Mouse (Mus musculus): Measurements from ENCODE around the gene Ctdsp2. TPM values are rescaled to one million over a fixed set of nuclear protein-coding genes. Genes with fewer than 3 reads are reported as not detected.
A peak's percentile ranks its signal among the peaks of the same experiment; 100 is the strongest.

Gene Ctdsp2
- polyA plus RNA-seq, 1 experiment from 2014 or later = 12.0 TPM

GRCm38 (mm10) chr10:126957359-126958107 is 21.0 kb upstream of the Ctdsp2 start:
- H3K4me2 ChIP-seq (ENCODE audit: low read length) = peak overlapping the region; percentile 41
- ATAC-seq = peak; percentile 90
- H3K9ac ChIP-seq (ENCODE audit: low read depth, low read length) = peak overlapping the region; percentile 57

GRCm38 (mm10) chr10:126960496-126960895 is 18.0 kb upstream of the Ctdsp2 start:
- Histone ChIP-seq H3K36me3 (ENCODE audit: control insufficient read depth, insufficient read depth, low read length) (no peaks in the 10 kb centered on the region), H3K4me3 (ENCODE audit: low read depth, low read length) (no peak overlapping the region), H3K4me1 (ENCODE audit: control insufficient read depth, insufficient read depth, low read length) (peaks cover 18% of the 10 kb centered on the region), H3K4me2 (ENCODE audit: low read length) (no peak overlapping the region), H3K27ac (ENCODE audit: low read length) (no peak overlapping the region), H3K9me3 (replicated peaks; ENCODE audit: control insufficient read depth, low read length, poor library complexity, severe bottlenecking) (no peaks in the 10 kb centered on the region), H3K27me3 (ENCODE audit: control insufficient read depth, insufficient read depth, low read depth, low read length) (no peaks in the 10 kb centered on the region), H3K9ac (ENCODE audit: low read depth, low read length) (no peak overlapping the region)
- 76% methylated on average over 8 of the region's 8 CpGs for WGBS
- ATAC-seq = no peak

More at GRCm38 (mm10) chr10:126957359-126958107, 21.0 kb upstream of the Ctdsp2 start:
- under 1% methylated on average over 25 of the region's 25 CpGs for WGBS
- Histone ChIP-seq H3K27ac (ENCODE audit: low read length) (peak overlapping the region; percentile 87), H3K9me3 (replicated peaks; ENCODE audit: control insufficient read depth, low read length, poor library complexity, severe bottlenecking) (no peaks in the 10 kb centered on the region), H3K27me3 (ENCODE audit: control insufficient read depth, insufficient read depth, low read depth, low read length) (no peaks in the 10 kb centered on the region), H3K4me1 (ENCODE audit: control insufficient read depth, insufficient read depth, low read length) (peaks cover 18% of the 10 kb centered on the region), H3K4me3 (ENCODE audit: low read depth, low read length) (peak overlapping the region; percentile 11; the same call in 1 of the 2 replicates), H3K36me3 (ENCODE audit: control insufficient read depth, insufficient read depth, low read length) (no peaks in the 10 kb centered on the region)

- no peaks in the 10 kb centered on the region for H3K9me3 ChIP-seq (replicated peaks; ENCODE audit: control insufficient read depth, low read length, poor library complexity, severe bottlenecking)
- no peak overlapping the region for H3K4me2 ChIP-seq (ENCODE audit: low read length)
- no peak for ATAC-seq
- no peaks in the 10 kb centered on the region for H3K27me3 ChIP-seq (ENCODE audit: control insufficient read depth, insufficient read depth, low read depth, low read length)
- H3K4me3 ChIP-seq (ENCODE audit: low read depth, low read length) = no peak overlapping the region
- 62% methylated on average over 10 of the region's 10 CpGs for WGBS
- no peaks in the 10 kb centered on the region for H3K36me3 ChIP-seq (ENCODE audit: control insufficient read depth, insufficient read depth, low read length)
- H3K27ac ChIP-seq (ENCODE audit: low read length) = no peak overlapping the region
- H3K4me1 ChIP-seq (ENCODE audit: control insufficient read depth, insufficient read depth, low read length) = peaks cover 12% of the 10 kb centered on the region
- no peak overlapping the region for H3K9ac ChIP-seq (ENCODE audit: low read depth, low read length)
Observed at GRCm38 (mm10) chr10:126961757-126962156, 16.8 kb upstream of the Ctdsp2 start.

GRCm38 (mm10) chr10:126962271-126962965 is 16.1 kb upstream of the Ctdsp2 start:
- H3K4me3 ChIP-seq (ENCODE audit: low read depth, low read length) = no peak overlapping the region
- peaks cover 5% of the 10 kb centered on the region for H3K4me1 ChIP-seq (ENCODE audit: control insufficient read depth, insufficient read depth, low read length)
- H3K27ac ChIP-seq (ENCODE audit: low read length) = no peak overlapping the region
- no peak for ATAC-seq
- H3K9ac ChIP-seq (ENCODE audit: low read depth, low read length) = no peak overlapping the region
- no peaks in the 10 kb centered on the region for H3K36me3 ChIP-seq (ENCODE audit: control insufficient read depth, insufficient read depth, low read length)
- H3K27me3 ChIP-seq (ENCODE audit: control insufficient read depth, insufficient read depth, low read depth, low read length) = no peaks in the 10 kb centered on the region
- no peaks in the 10 kb centered on the region for H3K9me3 ChIP-seq (replicated peaks; ENCODE audit: control insufficient read depth, low read length, poor library complexity, severe bottlenecking)
- H3K4me2 ChIP-seq (ENCODE audit: low read length) = no peak overlapping the region
- WGBS = 27% methylated on average over 15 of the region's 15 CpGs

- no peaks in the 10 kb centered on the region for H3K27me3 ChIP-seq (ENCODE audit: control insufficient read depth, insufficient read depth, low read depth, low read length)
- H3K9me3 ChIP-seq (replicated peaks; ENCODE audit: control insufficient read depth, low read length, poor library complexity, severe bottlenecking) = no peaks in the 10 kb centered on the region
- H3K36me3 ChIP-seq (ENCODE audit: control insufficient read depth, insufficient read depth, low read length) = no peaks in the 10 kb centered on the region
- WGBS = 41% methylated on average over 6 of the region's 6 CpGs
- ATAC-seq = no peak
- no peak overlapping the region for H3K4me3 ChIP-seq (ENCODE audit: low read depth, low read length)
- H3K4me2 ChIP-seq (ENCODE audit: low read length) = no peak overlapping the region
- H3K9ac ChIP-seq (ENCODE audit: low read depth, low read length) = no peak overlapping the region
- H3K4me1 ChIP-seq (ENCODE audit: control insufficient read depth, insufficient read depth, low read length) = 0 out of 2 replicates have a peak, but pooled peaks cover under 1% of the 10 kb centered on the region
- no peak overlapping the region for H3K27ac ChIP-seq (ENCODE audit: low read length)
Observed at GRCm38 (mm10) chr10:126962966-126963330, 15.6 kb upstream of the Ctdsp2 start.

GRCm38 (mm10) chr10:126963821-126964220 is 14.7 kb upstream of the Ctdsp2 start:
- Histone ChIP-seq H3K36me3 (ENCODE audit: control insufficient read depth, insufficient read depth, low read length) (no peaks in the 10 kb centered on the region), H3K4me3 (ENCODE audit: low read depth, low read length) (no peak overlapping the region), H3K4me1 (ENCODE audit: control insufficient read depth, insufficient read depth, low read length) (no peaks in the 10 kb centered on the region), H3K9me3 (replicated peaks; ENCODE audit: control insufficient read depth, low read length, poor library complexity, severe bottlenecking) (no peaks in the 10 kb centered on the region), H3K27ac (ENCODE audit: low read length) (no peak overlapping the region), H3K9ac (ENCODE audit: low read depth, low read length) (no peak overlapping the region), H3K4me2 (ENCODE audit: low read length) (no peak overlapping the region), H3K27me3 (ENCODE audit: control insufficient read depth, insufficient read depth, low read depth, low read length) (no peaks in the 10 kb centered on the region)
- 86% methylated on average over 8 of the region's 8 CpGs for WGBS
- ATAC-seq = no peak

- H3K4me3 ChIP-seq (ENCODE audit: low read depth, low read length) = no peak overlapping the region
- no peak for ATAC-seq
- 8% methylated on average over 12 of the region's 12 CpGs for WGBS
- no peak overlapping the region for H3K27ac ChIP-seq (ENCODE audit: low read length)
- H3K36me3 ChIP-seq (ENCODE audit: control insufficient read depth, insufficient read depth, low read length) = no peaks in the 10 kb centered on the region
- no peaks in the 10 kb centered on the region for H3K9me3 ChIP-seq (replicated peaks; ENCODE audit: control insufficient read depth, low read length, poor library complexity, severe bottlenecking)
- peaks cover 6% of the 10 kb centered on the region for H3K4me1 ChIP-seq (ENCODE audit: control insufficient read depth, insufficient read depth, low read length)
- H3K9ac ChIP-seq (ENCODE audit: low read depth, low read length) = no peak overlapping the region
- no peaks in the 10 kb centered on the region for H3K27me3 ChIP-seq (ENCODE audit: control insufficient read depth, insufficient read depth, low read depth, low read length)
- no peak overlapping the region for H3K4me2 ChIP-seq (ENCODE audit: low read length)
Observed at GRCm38 (mm10) chr10:126971363-126972050, 7.0 kb upstream of the Ctdsp2 start.

GRCm38 (mm10) chr10:126972051-126972725 is 6.3 kb upstream of the Ctdsp2 start:
- Histone ChIP-seq H3K4me3 (ENCODE audit: low read depth, low read length) (no peak overlapping the region), H3K4me2 (ENCODE audit: low read length) (peak overlapping the region; percentile 28; the same call in 1 of the 2 replicates), H3K4me1 (ENCODE audit: control insufficient read depth, insufficient read depth, low read length) (peaks cover 6% of the 10 kb centered on the region), H3K36me3 (ENCODE audit: control insufficient read depth, insufficient read depth, low read length) (no peaks in the 10 kb centered on the region), H3K9me3 (replicated peaks; ENCODE audit: control insufficient read depth, low read length, poor library complexity, severe bottlenecking) (no peaks in the 10 kb centered on the region), H3K27me3 (ENCODE audit: control insufficient read depth, insufficient read depth, low read depth, low read length) (no peaks in the 10 kb centered on the region), H3K27ac (ENCODE audit: low read length) (no peak overlapping the region), H3K9ac (ENCODE audit: low read depth, low read length) (0 out of 2 replicates have a peak overlapping the region, but pooled peaks have one; percentile 25)
- ATAC-seq = peak; percentile 44; the same call in 1 of the 2 replicates
- 9% methylated on average over 13 of the region's 13 CpGs for WGBS
